Mouse (Mus musculus) inflammation-experienced regulatory T-cells, adult 6 months (primary cell): Measurements from ENCODE around the gene Prickle2. TPM values are rescaled to one million over a fixed set of nuclear protein-coding genes. Genes with fewer than 3 reads are reported as not detected.

Source experiments
- ATAC-seq: one replicate; pipeline ENCODE4 v1.8.0; 2017
- polyA plus RNA-seq, 3 experiments: library from polyadenylated mRNA; unstranded; fragments of 100-300 nt; shearing (Covaris generic); gene quantifications; one replicate each; pipeline ENCODE4 v1.2.1; 2017

The Prickle2 gene
- polyA plus RNA-seq, 3 experiments from 2014 or later, result not detected

DNA sequence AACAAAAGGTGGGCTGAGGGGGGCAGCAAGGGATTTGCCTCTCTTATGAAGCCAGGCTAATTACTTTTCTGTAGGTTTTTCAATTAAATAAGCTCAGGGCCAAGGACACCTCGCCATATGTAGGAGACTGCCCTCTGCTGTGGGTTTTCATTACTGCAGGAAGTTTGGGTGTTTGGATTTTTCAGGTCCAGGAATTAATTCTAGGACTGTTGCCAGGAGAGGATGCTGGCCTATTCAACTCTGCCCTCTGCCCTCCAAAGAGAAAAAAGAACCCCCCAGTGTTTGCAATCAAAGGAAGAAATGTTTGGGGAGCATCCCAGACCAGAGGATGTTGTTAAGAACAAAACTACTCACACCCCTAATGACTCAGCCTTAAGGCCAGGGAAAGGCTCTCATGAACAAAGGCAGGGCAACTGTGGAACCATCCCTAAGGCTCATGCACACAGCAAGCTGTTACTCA lies 40.4 kb downstream of the Prickle2 start:
- no peak for ATAC-seq

DNA sequence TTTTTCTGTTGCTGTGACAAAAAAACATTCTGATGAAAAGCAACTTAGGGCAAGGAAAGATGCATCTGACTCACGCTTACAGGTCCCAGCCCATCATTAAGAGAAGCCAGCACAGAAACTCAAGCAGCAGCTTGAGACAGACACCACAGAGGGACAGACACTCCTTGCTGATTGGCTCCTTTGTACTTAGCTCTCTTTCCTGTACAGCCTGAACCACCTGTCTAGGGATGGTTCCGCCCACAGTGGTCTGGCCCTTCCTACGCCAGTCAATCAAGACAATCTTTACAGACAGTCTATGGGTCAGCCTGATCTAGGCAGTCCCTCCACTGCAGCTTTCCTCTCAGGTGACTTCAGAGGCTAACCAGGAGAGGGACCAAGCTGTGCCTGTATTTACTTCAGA lies 42.1 kb downstream of the Prickle2 start:
- no peak for ATAC-seq

DNA sequence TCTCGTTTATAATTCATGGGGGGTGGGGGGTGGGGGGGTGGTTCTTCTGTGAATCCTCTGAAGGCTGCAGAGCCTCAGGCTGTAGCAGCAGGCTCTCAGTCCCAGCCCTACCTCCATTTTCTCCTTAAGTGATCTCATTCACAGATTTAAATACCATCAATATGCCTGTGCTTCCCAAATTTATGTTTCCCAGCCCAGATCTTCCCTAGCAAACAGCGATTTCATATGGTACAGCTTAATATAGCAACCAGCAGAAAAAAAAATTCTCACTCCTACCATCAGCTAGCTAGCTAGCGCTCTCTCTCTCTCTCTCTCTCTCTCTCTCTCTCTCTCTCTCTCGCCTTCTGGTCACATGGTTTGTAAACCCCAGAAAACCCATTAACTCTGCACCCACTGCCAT lies 42.5 kb downstream of the Prickle2 start:
- no peak for ATAC-seq

DNA sequence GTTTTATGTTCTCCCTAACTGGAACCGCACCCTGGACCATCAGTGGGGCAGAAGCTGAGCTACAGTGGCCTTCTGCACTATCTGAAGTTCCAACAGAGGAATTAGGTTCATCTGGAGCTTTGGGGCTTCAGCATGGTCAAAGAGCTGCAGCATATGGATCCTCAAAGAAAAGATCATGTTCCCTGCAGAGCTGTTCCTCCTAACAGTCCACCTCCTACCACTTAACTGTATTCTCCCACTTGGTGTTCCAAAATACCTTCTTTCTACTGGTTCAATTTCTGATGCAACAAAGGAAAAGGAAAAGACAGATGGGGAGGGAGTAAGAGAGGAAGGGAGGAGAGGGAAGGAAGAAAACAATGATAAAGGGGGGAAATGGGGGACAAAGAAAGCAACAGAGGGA lies 56.9 kb downstream of the Prickle2 start:
- ATAC-seq, result no peak

DNA sequence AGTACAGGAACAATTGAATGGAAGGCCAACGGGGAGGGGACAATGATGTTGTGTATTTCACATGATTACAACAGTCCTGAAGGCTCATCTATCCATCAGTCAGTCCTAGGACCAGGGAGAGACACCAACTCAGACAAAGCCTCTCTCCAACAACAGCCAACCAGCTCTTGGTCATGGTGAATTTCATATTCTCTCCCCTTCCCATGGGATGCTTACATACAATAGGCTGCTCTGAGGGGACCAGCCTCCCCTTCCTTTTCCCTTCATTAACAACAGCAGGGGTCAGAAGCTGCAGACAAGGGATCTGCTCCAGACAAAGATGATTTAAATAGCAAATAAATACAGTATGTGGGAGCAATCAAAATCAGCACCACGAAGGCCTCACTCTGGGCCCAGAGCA lies 57.4 kb downstream of the Prickle2 start:
- ATAC-seq, result no peak

DNA sequence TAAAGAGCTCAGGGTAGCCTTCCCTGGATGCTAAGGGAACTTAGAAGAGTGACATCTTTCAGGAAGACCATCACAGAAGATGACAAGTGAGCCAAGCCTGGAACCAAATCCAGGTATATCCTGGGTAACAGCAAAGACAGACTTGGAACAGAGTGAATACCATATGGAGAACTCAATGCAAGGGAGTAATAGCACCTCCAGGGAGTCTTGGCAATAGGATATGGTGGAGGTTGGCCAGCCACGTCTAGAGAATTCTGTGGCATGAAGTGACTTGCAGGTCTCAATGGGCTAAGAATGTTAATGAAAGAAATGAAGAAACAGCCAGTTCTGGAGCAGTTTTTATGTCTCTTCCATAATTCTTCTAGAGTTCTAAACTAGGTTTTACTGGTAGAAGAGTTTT lies 63.0 kb downstream of the Prickle2 start:
- ATAC-seq, result no peak

DNA sequence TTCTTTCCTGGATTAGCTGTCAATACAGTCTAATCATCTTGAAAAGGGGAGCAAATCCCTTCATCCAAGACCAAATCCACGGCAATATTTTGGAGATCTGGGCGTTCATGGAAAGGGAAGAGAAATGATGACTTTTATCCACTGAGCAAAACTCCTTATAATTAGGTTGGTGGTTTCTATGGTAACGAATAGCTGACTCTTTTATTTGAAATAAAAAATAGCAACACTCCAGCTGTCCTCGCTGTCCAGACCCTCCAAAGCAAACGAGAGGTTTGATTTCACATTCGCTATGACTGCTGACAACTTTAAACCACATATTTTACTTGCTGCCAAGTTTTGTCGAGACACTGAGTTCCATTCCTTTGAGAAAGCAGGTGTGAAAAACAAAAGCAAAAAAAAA lies 64.0 kb downstream of the Prickle2 start:
- ATAC-seq, result no peak

DNA sequence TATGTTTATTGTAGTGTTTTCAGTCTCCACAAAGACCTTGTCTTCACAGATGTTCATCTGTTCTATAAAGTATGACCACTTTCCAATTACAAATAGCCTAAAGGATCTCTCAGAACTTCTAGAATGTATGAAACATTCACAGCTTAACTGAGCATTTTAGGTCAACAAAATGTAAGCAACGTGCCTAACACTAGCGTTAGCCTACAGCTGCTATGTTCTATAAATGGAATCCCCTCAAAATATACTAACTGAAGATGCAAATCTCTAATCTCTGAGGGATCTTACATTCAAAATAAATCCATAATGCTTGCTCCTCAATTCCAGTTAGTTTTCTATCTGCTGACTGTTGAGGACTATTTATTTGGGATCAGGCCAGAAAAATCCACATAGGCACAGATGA lies 65.1 kb downstream of the Prickle2 start:
- ATAC-seq, result no peak

DNA sequence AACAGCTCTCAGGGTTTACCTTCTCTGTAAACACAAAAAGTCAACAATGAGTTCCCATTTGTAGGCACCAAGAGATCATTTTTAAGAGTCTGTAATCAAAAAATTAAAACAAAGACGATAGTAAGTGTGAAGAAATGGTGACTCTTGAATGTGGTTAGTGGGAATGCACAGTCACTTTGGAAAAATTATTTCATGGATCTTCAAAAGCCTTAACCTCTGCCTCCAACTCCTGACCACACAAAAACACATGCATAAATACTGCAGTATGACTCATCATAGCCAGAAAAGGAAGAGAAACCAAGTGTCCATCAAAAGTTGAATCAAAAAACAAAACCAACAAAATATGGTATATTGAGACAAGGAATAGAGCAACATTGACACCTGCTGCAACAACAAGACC lies 69.5 kb downstream of the Prickle2 start:
- ATAC-seq, result no peak

DNA sequence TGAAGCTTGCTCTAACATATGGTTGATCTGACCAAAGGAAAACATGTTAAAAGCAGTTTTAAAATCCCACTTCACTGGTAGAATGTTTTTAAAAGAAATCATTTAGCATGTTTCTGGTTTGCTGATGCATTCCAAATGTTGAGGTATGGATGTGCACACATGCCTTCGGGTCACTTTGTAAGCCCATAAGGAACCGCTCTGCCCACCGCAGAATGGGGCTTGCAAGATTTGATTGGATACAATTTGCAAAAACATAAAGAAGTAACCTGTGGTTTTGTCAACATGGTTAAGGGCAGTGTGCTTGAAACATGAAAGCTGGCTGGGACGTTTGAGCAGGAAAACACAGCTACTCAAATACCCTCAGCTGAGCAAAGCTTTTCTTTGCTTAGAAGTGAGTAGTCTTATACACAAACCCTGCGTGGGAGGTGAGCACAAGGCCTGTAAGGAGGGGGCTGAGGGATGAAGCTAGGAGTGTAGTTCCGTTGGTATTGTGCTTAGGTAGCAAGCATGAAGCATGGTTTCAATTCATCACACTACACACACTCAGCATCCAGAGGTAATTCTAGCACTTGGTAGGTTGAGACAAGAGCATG lies 71.0 kb downstream of the Prickle2 start:
- no peak for ATAC-seq

DNA sequence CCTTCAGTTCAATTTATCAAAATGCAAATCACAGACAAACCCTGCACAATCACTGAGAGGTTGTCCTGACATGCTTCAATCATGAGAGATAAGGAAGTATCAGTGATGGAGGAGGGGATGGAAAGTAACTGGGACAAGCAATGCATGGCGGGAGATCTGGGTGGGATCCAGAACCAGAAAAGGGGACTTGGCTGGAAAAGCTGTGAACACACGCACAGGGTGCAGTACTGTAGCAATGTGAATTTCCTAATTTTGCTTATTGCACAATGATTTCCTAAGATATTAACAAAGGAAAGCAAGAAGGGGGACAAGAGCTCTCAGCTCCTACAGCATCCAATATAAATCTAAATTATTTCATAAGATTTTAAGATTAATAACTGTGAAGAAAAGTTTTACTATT lies 75.0 kb downstream of the Prickle2 start:
- ATAC-seq, result no peak

DNA sequence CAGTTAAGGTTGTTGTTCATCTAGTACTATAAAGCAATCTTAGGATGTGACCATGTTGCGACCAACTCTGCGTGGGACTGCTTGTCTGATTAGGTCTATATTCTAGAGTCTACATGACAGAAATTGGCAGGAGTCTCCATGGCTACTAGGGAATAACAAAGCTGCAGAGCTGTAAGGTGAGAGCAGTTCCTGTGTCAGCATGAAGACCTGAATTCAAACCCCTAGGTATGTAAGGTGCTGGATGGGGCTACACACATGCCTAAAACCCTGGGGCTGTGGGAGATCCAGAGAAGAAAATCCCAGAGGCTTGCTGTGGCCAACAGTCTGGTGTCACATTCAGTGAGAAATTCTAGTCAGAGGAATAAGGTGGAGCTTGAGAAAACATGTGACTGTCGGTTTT lies 78.2 kb downstream of the Prickle2 start:
- ATAC-seq, result no peak

DNA sequence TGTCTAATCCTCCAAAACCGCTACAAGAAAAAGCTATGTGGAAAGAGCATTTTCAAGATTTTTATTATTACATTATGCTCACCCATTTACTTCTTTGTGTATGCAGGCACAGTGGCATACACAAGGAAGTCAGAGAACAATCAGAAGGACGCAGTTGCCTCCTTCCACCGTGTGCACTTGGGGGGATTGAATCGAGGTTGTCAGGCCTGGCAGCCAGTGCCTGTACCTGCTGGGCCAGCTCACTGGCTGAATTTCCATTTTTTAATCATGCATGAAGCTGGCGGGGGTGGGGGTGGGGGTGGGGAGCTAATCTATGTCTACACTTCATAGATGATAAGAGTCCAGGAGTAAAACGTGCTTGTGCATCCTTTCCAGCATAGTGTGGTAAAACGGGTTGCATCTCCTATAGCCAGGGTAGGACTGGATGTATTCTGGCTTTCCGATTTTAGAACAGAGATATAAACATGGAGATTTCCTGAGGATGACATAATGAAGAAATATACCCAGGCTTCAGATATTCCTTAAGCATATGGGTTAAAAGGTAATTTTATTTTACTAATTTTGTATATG lies 78.8 kb downstream of the Prickle2 start:
- no peak for ATAC-seq

DNA sequence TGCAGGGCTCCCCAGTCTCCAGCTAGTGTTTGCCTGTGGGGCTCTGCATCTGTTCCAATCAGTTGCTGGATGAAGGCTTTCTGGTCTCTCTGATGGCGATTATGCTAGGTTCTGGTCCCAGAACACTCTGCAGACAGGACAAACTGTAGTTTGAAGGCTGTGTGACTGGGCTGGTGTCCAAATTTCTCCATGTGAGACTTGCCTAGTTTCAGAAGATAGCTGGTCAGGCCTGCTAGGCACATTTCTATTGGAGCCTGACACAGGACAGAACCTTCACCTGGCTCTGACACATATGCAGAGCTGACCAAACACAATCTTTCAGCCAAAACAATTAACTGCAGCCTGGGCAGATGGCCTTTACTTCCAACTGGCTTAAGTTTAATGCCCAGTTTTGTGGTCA lies 80.0 kb downstream of the Prickle2 start:
- no peak for ATAC-seq

DNA sequence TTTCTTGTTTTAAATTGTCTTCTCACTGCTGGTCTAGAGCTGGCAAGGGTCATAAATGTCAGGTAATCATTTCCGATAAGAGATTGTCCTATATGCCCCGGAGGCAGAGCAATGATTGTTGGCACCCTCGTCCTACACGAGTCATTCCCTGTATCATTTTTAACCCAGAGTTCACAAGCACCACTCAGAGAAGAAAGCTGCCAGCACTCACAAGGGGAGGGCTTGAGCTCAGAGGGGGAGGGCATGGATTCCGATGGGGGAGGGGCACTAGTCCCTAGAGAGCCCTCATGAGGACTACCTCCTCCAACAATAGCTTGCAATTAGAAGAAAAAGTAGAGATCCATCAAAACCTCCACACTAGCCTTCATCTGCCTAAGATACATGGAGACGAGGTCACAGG lies 81.6 kb downstream of the Prickle2 start:
- ATAC-seq, result no peak

DNA sequence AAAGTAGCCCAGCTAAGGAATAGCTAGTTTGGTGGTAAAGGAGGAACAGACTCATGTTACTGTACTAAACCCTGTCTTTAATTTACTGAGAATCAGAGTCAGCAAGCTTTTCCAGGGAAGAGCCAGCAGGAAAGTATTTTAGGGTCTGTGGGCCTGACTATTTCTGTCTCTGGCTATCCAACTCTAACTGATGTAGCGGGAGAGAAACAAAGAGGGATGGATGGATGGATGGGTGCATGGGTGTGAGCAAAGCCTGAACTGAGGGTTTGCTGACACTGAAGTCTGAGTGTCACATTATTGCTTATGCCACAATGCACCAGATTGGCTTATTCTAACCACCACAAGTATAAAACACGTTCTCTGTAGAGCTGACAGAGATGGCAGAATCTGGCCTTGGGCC lies 88.8 kb downstream of the Prickle2 start:
- no peak for ATAC-seq

DNA sequence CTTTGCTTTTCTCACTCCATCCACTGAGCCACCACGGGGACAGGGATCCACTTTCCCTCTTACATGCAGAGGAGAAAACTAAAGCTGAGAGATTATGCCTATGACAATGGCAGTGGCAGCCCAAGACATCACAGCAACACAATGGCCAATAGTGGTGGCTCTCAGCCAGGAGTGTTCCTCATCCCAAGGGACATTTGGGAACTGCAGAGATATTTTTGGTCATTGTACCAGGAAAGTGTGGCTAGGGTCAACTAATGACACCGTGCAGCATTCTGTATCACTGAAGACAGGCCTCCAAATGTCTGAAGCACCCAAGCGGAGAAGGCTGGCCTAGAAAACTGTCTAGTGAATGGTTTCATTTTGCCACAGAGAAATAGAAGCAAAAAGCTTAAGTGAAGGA lies 91.2 kb downstream of the Prickle2 start:
- ATAC-seq, result no peak

DNA sequence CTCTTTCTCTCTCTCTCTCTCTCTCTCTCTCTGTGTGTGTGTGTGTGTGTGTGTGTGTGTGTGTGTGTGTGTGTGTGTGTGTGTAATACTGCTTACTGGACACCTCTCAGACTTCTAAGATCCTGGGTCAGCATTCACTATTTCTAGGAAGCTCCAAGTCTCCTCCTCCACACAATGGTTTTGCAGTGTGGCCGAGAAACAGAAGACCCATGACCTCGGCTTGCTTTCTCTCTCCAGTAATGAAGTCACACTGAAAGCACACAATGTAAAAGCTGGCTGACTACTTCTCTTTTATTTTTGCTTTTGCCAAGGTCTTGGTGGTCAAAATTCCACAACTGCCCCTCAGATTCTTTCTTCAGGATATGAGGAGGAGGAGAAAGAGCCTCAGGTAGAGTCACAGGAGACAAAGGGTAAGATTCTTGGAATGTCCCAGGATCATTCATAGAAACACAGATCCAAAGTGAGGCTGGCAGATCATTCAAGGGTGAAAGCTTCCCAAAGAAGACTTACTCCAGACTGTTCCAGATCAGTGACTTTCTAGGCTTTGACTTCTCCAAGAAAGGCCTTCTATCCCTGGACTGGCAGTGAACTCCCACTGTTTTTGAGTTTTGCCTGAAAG lies 93.7 kb downstream of the Prickle2 start:
- ATAC-seq, result no peak

DNA sequence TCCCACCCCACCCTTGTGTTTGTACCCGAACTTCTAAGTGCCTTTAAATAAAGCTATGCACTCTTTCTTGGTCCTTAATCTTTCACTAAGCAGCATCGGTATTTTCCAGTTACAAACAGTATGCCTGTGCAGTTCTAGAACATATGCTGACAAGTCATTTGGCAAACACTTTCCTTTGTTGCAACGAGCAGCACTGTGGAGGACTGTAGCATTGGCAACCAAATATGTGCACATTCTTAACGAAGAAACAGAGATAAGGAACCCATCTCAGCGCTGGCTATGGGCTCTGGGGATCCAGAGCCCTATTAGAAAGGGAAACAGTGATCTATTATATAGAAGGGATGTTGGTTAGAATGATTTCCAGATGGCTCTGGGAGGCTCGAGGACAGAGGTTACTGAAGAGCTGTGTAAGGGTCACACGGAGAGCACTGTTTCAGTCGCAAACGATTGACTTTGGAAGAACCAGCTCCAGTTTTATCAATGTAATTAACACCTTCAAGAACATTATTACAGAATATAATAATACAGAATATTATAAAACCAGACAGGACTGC lies 96.2 kb downstream of the Prickle2 start:
- ATAC-seq, result no peak

DNA sequence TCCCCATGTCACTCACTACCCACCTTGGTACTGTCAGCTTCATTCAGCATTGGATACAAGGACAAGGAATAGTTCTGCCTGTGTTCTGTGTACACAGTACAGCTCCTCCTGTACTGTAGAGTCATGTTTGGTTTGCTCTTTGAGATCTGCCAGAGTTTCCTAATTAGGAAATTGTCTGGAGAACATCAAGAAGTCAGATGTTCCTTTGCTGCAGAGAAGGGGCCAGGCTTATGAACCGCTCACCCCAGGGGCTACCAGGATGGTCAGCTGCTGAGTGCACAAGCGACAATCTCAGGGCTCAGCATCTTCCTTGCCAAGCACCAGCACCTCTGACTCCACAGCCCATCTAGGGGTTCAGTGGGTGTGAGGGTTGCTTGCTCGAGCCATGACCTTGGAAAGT lies 96.9 kb downstream of the Prickle2 start:
- no peak for ATAC-seq

DNA sequence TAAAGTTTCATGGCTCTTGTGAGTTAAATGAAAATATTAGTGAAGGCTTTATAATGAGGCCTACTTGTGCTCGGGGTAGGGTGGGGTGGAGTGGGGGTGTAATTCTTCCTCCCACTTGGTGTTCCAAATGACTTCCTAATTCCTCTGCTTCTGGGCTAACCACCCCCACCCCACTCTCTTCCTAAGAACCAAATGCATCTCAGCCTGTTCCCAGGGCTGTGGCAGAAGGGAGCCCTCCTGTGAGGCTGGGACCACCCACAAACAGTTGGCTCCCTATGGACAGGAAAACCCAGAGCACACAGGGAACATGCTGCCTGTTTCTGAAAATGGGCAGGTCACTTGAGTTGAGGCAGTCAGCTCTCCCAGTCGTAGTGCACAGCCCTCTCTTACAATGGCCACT lies 100.8 kb downstream of the Prickle2 start:
- ATAC-seq, result no peak

DNA sequence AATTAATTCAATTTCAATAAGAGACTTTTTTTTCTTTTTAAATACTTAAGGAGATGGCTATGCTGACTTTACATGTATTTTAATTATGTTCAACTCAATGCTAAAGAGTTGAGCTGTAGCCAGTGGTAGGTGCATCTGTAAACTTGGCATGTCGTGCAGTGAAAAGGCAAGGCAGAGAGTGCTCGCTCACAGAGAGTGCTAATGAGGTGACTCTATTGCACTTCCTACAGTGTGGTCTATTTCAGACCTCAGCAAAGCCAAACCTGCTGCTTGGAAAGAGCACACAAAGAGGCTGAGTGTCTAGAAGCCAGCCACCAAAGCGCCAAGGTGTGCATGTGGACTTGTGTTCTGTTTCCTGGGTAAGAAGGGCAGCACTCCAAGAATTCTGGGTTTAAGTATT lies 109.6 kb downstream of the Prickle2 start:
- ATAC-seq, result no peak

DNA sequence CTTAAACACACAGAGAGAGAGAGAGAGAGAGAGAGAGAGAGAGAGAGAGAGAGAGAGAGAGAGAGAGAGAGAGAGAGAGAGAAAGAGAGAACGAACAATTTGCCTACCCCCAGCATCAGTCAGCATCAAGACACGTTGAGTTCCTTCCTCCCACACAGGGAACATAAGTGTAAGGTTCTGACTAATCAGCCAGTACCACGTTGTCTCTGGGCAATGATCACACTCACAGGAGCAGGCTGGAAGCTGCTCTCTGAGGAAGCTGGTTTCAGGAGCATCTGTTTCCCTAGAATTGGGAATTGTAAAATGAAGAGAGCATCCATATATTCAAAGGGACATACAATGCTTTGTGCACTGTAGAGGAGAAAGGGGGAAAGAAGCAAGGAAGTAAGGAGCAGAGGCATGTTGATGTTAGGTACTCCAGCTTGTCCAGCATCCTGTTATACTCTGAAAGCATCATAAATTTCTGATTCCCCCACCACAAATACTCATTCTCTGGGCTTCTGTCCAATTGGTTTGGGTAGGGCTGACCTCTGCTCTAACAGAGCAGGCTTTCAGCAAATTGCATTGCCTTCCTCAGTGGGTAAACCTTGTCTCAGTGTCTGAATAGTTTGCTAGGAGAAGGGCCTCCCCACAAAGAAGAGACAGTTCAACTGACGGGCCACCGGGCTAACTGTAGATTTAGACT lies 116.4 kb downstream of the Prickle2 start:
- ATAC-seq, result no peak

DNA sequence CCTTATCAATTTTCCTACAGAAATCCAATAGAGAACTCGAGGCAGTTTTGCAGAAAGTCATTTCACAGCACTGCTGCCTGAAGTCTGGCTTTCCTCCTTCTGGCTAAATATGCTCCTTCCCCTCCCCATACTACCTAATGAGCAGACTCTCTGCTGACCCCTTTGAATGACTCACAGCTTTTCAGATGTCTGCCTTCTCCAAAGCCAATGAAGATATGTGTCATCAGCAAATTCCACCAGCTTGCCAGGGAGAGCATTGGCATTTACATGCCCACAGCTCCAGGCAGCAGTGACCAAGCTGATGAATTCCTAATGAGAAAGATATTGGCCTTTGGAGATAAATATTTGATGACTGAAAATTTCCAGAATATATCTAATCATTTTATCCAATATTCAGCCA lies 121.9 kb downstream of the Prickle2 start:
- no peak for ATAC-seq
